Mouse (Mus musculus) neutrophil, adult 5-6 weeks (primary cell): ENCODE results near the gene Ncmap. TPM values are rescaled to one million over a fixed set of nuclear protein-coding genes. Genes with fewer than 3 reads are reported as not detected.

ENCODE experiments used
- ATAC-seq: fragments of 151-379, 151-347 bp; 2 replicates; pipeline ENCODE4 v1.8.0; 2017; ENCODE audit warnings: mild to moderate bottlenecking, moderate TSS enrichment; ENCODE audit not compliant: insufficient number of reproducible peaks, poor library complexity, low FRiP score, severe bottlenecking; ENCODE audit errors: extremely low read depth
- total RNA-seq: library from RNA; stranded (forward); fragments of 200-1000 nt; gene quantifications from 2 replicates; pipeline ENCODE4 v1.2.3, GENCODE M21; 2017

Gene Ncmap
- total RNA-seq, 1 experiment from 2014 or later = not detected

DNA sequence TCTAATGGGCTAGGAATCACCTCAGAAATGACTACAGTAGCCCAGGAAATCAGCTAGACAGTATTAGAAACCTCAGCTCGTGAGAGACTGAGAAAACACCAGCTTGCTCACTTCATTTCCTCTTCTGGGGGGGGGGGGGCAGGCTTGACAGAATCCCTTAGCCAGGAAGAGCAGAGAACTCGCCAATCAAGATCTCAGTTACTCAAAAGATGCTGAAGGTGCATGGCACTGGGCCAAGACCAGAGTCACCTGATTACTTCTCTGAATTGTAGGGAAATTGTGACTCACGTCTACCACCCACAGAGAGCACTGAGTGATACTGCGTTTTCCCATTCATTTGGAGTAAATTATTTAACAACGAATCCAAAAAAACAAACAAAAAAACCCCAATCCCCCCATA is 8.2 kb upstream of the Ncmap start:
- ATAC-seq = 0 out of 2 replicates have a peak, but pooled peaks have one; percentile 30

DNA sequence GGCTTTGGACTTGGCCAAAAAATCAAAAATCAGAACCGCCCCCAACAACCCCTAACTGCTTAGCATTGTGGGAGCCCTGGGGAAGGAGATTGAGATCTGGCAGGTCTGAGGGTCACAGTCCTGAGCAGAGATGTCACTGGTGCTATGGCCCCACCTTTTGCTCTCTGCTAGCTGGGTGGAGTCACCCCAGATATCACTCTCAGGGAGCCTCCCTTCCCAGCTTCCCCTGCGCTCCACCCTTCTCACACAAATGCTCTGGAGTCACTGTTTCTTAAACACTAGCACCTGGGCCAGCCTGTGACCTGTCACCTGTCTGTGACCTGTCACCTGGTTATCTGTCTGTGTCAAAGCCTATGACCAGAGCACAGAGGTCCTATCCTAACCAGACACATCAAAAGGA is 6.9 kb upstream of the Ncmap start:
- no peak for ATAC-seq

DNA sequence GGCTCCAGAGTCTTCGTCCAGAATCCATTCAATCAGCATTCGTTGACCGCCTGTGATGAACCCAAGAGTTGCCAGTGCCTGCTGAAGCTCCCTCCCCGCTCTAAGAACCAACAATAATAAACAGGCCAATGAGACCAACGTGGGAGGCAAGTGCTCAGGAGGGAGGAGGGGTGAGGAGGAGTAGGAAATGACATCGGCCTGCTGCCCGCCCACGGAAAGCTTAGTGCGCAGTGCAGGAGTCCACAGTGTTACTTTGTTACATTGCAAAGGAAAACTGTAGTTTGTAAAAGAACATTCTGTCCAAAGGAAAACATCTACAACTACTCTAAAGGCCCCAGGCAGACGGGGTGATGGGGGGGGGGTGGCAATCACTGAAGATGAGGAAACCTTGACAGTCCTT is 6.0 kb upstream of the Ncmap start:
- no peak for ATAC-seq

- ATAC-seq = no peak
These were observed 3.9 kb upstream of the Ncmap start for GRCm38 (mm10) chr4:135401881-135402280.

- no peak for ATAC-seq
These were observed 476 bp downstream of the Ncmap start for GRCm38 (mm10) chr4:135397551-135397950.

DNA sequence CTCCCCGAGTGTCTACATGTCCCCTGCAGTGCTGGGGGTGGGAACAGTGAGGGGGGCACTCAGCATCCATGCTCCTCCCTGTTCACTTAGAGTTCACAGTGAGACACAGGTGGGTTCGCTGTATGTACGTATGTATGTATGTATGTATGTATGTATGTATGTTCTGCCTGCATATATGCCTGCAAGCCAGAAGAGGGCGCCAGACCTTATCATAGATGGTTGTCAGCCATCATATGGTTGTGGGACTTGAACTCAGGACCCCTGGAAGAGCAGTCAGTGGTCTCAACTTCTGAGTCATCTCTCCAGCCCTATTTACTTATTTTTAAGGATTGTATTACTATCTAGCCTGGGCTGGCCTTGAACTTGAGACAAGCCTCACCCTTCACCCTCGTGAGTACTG is 1.7 kb downstream of the Ncmap start:
- ATAC-seq = no peak

- ATAC-seq = no peak
These were observed 2.7 kb downstream of the Ncmap start for GRCm38 (mm10) chr4:135395375-135395774.

- ATAC-seq = no peak
These were observed 3.4 kb downstream of the Ncmap start for GRCm38 (mm10) chr4:135394666-135395065.

GRCm38 (mm10) chr4:135393381-135393780 is 4.6 kb downstream of the Ncmap start:
- ATAC-seq = no peak

DNA sequence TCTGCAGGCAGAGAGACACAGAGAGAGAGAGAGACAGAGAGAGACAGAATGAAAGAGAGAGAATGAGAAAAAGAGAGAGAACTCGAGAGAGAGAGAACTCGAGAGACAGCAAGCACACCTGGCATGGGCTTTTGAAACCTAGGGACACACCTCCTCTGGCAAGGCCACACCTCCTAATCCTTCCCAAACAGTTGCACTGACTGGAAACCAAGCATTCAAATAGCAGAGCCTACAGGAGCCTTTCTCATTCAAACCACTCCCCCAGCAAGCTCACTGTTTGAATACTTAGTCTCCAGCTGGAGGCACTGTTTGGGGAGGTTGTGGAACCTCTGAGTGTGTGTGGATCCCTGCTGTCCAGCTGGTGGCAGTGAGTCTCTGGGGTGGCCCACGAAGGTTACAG is 5.2 kb downstream of the Ncmap start:
- no peak for ATAC-seq

DNA sequence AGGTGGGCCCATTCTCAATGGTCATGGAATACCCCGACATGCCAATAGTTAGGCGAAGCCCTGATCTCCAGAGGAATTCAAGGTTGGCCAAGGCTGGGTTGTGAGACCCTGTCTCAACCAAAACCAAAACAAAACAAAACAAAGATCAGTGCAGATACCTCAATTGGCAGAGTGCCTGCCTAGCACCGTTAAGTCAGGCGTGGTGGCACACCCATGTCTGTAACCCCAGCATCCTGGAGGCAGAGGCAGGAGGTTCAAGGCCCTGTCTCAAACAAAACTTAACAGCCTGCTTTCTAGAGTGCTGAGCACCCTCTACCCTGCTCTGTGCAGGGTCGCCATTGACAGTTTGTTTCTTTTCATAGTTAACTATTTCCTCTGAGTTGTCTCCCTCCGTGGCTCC is 7.0 kb downstream of the Ncmap start:
- no peak for ATAC-seq

DNA sequence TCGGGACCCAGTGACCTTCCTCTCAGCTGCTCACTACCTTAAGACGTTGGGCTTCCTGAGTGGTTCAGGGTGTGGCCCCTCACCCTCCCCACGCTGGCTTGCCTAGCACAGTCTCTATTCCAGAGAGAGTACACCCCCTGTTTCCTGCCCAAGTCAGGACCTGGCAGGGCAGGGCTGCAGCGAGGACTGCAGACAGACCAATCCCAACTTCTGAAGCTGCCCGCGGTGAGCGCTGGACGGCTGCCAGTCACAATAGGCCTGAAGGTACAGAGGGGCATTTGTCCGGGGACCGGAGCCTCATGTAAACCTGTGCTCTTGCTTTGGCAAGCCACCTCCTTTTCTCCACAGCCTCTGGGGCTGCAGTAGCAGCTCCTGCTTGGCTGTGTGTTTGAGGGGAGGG is 12.4 kb downstream of the Ncmap start:
- no peak for ATAC-seq

GRCm38 (mm10) chr4:135382316-135382715 is 15.7 kb downstream of the Ncmap start:
- ATAC-seq = peak; percentile 74

DNA sequence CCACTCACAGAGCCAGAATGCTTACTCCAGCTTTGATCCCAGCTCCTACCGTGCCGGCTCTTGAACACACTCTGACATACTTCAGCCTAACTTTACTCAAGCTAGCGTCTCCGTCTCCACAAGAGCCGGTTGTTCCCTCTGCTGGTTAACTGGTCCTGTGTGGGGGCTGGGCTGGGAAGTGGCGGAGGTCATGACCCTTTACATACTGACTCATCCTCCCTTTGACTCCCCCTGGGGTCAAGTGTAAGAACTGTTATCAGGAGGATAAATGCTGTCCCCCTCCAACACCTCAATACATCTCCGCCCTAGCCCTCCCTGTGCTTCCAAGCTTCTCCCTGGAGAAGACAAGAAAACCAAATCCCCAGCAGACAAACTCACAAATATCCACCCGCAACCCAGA is 16.7 kb downstream of the Ncmap start:
- ATAC-seq = no peak

DNA sequence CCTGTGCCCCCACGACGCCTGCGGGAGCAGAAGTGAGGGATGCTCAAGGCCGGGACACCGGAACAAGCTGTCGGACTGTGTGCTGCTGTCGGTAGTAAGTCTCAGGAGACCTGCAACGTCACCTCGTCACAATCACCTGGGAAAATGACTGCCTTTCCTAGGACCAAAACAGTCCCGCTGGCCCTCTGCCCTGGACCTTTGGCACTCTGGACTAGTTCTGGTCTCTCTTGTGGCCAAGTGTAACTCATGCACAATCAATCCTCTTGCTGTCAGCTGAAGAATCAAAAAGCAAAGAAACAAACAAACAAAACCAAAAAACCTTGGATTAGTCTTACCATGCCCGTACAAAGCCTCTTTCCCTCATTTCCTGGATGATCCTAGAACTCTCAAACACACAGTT is 20.8 kb downstream of the Ncmap start:
- ATAC-seq = no peak

- no peak for ATAC-seq
These were observed 22.6 kb downstream of the Ncmap start for GRCm38 (mm10) chr4:135375444-135375843.

GRCm38 (mm10) chr4:135373299-135373698 is 24.7 kb downstream of the Ncmap start:
- ATAC-seq = no peak

GRCm38 (mm10) chr4:135370372-135370771 is 27.7 kb downstream of the Ncmap start:
- ATAC-seq = no peak

GRCm38 (mm10) chr4:135362828-135363227 is 35.2 kb downstream of the Ncmap start:
- no peak for ATAC-seq

DNA sequence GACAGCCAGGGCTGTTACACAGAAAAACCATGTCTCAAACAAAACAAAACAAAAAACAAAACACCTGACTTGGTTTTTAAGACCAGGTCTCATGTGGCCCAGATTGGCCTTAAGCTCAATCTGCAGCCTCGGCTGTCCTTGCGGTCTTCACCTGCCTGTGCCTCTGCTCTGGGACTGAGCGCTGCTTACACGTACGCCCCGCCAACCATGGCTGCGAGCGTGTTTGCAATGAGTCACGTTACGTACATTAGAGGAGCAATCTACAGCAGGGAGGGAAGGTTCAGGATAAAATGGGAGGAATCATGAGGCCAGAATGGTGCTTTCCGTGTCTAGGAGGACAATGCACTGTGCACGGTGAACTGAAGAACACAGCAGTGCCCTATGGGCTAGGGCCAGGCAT is 36.3 kb downstream of the Ncmap start:
- no peak for ATAC-seq

DNA sequence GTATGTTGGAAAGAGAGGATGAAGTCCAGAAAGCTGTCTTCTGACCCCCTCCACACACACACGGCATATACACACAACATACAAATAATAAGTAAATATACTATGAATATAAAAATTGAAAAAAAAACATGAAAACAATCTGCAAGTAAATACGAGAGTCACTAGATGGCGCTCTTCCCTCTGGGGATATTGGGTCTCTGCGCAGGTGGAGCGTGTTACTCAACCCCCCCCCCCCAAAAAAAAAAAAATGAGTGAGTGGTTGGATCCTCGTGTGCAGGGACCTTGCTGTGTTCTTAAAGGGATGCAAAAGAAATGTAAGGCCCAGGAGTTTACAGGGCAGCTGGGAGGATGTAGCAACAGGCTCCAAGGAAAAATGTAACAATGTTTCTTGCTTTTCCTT is 39.3 kb downstream of the Ncmap start:
- peak; percentile 35; the same call in 1 of the 2 replicates for ATAC-seq
